Mouse (Mus musculus) left cerebral cortex, adult 8-10 months (tissue): Measurements from ENCODE around the gene Spata7. TPM values are rescaled to one million over a fixed set of nuclear protein-coding genes. Genes with fewer than 3 reads are reported as not detected.
"Not testable (repeated sequence)": the region's sequence is repeated elsewhere in the genome, so short reads cannot be mapped to it uniquely, and the experiment has no call there.

ENCODE experiments used
- DNase-seq, 2 experiments: peaks; one replicate each; pipeline ENCODE4 v3.0.0; 2022; ENCODE audit warnings: low spot score in 2 of 2
- total RNA-seq, 4 experiments: library from RNA; stranded (reverse); gene quantifications; 2 replicates each; pipeline ENCODE4 v1.2.4; 2022

The Spata7 gene
- 10 to 100 TPM; 34.7 to 37.3 (median 35.5) TPM for total RNA-seq

- DNase-seq, result peak; percentile 79 to 89
Measured at GRCm38 (mm10) chr12:98627392-98628259, at the start of gene Spata7. Gene Spata7 (plus strand): TSS chr12:98628157.

DNA sequence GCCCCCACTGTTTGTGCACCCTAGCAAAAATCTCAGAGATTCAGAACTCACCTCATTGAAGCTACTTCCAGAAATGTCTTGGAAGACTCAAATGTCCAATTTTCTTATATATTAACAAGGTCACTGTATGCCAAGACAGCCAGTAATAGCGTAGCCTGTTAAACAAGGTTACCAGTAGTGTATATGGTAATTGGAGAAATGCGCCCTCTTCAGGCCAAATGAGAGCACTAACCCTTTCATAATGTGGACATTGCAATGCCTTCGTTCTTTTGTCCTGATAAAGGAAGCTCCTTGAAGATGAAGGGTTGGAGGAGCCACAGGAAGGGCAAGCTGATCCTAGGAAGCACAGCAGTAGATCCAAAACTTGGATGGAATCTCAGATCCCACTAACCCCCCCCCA is 42.7 kb upstream of the Spata7 start:
- no peak for DNase-seq

- DNase-seq, result no peak
Measured at GRCm38 (mm10) chr12:98588573-98588972, 39.4 kb upstream of the Spata7 start.

DNA sequence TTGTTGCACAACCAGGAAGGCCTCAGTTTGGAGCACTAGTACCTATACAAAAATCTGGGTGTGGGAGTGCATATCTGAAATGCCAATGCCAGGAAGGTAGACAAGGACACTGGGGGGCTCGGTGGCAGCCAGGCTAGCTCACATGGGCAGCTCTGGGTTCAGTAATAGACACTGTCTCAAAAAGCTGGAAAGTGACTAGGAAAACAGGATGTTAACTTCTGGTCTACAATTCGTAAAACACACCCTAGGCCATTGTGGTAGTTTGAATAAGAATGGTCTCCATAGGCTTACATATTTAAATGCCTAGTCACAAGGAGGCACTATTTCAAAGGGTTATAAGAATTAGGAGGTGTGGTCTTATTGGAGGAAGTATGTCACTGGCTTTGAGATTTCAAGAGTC is 36.9 kb upstream of the Spata7 start:
- no peak for DNase-seq

DNA sequence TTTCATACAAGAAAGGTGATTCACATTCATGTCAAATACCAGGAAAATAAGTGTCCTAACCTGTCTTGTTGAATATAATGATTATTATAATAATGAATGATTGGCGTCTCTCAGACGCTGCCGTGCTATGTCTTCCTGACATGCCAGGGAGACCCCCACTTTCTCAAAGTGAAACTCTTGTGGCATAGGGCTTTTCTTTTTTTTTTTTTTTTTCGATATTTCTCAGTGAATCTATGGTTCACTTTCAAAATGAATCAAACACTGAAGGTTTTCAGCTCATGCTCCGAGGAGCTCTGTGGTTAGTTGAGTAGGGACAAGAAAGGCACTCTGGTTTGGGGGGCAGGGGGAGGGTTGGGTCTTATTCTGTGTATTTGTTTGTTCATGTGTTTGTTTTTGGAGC is 27.1 kb upstream of the Spata7 start:
- DNase-seq, result no peak

- no peak for DNase-seq
Measured at GRCm38 (mm10) chr12:98602114-98602513, 25.8 kb upstream of the Spata7 start.

DNA sequence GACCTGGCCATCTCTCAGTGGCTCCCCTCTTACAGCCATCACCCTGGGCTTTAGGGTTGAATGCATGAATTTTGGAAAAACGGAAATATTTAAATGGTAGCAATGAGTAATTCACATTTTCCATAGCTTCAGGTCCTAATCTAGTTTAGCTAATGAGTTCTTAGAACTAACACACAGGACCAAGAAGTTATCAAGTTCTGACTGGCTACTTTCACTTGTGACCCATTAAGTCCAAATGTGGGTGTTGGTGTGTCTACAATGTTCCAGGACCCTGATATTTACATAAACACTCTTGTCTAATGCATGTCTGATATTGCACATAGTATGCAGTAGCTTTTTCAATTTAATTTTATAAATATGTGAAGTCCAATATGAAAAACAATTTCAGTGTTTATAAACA is 22.7 kb upstream of the Spata7 start:
- no peak for DNase-seq

GRCm38 (mm10) chr12:98606595-98607290 is 21.2 kb upstream of the Spata7 start:
- DNase-seq, result no peak

DNA sequence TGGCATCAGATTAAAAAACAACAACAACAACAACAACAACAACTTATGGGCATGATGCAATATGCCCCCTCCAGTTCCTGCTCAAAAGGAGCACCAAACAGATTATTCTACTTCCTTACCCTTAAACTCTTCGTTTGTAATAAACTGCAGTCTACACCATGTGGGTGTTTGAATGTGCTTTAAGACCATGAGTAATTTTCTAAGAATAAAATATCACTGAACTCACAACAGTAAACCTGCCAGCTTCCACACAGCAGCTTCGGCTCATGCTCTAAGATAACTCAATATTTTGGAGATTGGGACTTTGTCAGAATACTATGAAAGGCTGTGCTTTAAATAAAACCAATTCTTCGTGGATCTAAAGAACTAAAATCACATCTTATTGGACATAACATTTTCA is 17.6 kb upstream of the Spata7 start:
- no peak for DNase-seq

- DNase-seq, result no peak
Measured at GRCm38 (mm10) chr12:98614910-98615508, 12.9 kb upstream of the Spata7 start.

DNA sequence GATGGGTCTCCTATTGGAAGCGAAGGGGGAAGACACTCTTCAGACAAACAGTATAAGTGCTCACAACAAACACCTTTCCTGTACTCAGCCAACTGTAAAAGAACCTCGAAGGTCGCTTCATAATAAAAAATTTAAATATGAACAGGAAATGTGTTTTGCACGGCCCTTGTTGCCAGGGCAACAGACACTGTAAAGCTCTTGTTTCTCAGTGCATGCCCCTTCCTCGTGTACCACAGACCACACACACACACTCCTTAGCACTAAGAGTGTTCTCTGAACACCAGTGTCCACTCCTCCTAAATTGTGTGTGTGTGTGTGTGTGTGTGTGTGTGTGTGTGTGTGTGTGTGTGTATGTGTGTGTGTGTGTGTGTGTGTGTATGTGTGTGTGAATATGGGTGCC is 12.2 kb upstream of the Spata7 start:
- no peak for DNase-seq

DNA sequence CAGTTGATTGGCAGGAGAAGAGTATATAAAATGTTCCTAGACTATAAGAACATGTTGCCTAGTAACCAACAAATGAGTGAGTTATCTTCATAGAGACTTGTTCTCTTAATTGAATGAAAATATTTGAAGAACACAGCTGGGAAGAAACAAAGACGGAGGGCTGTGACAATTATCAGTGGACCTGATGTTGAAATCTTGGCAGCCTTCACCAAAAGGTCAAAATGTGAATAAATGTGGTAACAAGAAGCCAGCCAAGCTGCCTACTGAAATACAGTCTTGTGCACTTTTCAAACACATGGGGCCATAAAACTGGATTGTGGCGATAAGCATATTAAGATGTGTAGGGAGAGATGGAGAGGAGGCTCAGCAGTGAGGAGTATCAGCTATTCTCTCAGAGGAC is 8.5 kb upstream of the Spata7 start:
- DNase-seq, result no peak

- not testable (repeated sequence) for DNase-seq
Measured at GRCm38 (mm10) chr12:98620922-98621321, 7.0 kb upstream of the Spata7 start.

DNA sequence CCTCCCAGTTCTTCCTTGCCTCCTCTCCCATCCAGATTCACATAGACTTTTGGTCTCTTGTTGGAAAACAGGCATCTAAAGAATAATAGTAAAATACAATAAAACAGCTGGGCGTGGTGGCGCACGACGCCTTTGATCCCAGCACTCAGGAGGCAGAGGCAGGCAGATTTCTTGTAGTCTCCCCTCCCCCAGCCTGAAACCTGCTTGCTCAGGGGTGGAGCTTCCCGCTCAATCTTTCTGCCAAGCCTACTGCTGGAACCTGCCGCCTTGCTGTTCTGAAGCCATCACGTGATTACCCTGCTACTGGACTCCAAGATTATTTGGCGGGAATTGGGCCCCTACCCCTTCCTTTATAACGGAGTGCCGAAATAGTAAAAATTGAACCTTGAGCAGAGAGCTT is 4.7 kb upstream of the Spata7 start:
- DNase-seq, result not testable (repeated sequence)

GRCm38 (mm10) chr12:98628260-98628970 is 458 bp downstream of the Spata7 start:
- DNase-seq, result no peak

DNA sequence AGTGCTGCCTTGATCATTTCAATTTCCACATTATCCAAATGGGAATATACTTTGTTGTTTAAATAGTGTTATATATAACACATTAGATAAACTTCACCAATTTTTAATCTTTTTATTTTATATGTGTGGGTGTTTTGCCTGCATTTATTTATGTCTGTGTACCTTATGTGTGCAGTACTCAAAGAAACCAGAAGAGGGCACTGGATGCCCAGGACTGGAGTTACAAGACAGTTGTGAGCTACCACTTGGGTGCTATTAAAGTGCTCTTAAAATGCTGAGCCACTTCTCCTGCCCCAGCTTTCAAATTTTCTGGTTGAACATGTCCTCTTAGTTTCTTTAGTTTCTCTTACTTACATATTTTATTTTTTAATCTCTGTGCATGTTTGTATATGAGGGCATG is 16.9 kb downstream of the Spata7 start:
- DNase-seq, result no peak

DNA sequence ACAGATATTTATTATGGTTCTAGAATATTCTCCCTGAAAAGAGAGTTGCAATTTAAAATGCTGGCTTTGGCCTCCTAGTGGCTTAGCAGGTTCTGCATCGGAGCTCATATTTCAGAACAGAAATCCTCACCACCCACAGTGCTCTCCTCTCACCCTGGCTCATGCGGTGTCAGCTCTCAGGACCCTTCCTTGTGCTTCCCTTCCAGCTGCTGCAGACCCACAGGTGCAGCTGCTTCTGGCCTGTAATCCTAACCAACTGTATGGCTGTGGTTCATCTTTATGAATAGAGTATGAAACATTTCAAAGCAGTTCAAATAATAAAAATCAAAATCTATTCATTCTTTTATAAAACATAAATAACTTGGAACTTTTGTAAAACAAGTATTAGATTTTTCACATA is 28.9 kb downstream of the Spata7 start:
- DNase-seq, result no peak

DNA sequence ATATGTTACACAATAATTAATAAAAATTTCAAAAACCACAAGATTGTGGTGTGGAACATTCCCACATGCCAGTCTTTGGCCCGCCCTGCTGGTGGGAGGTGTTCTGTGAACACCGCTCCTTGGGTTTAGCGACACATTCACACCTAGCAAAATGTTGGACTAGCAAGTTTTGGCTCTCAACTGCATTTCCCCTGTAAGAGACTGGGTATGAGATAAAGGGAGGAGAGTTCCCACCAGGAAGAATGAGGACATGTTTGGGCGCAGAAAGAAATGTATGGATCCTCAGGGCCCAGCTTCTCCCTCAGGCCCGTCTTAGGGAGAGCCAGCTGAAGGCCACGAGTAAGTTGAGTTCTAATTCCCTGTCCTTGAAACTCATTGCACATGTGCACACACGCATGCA is 34.7 kb downstream of the Spata7 start:
- DNase-seq, result no peak

DNA sequence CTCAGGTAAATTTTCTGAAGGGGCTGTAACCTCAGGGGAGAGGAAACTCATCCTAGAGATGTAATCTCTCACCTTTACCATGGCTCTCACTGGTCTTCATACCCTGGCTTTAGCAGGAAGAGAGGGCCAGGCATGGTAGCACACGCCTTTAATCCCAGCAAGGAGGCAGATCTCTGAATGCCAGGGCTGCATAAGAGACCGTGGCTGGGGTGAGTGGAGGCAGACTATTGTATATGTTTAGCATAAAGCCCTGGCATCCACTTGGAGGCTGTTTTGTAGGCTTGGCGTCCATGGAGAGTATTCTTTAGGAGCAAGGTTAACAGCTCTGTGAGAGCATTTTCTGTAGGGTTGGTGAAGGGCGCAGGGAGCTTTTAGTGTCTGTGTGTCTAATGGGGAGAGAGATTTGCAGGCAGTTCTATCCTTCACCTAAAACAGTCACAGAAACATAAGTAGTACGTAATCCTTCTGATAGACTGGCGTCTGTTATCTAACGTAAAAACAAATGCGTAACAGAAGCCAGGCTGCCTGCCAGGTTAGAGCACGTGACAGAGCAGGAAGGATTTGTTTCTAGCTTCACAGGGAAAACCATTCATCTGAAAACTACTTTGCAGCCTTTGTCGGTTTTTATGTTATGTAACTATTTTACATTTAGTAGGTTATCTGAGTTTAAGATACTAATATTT is 40.3 kb downstream of the Spata7 start:
- DNase-seq, result peak; percentile 34 to 55

DNA sequence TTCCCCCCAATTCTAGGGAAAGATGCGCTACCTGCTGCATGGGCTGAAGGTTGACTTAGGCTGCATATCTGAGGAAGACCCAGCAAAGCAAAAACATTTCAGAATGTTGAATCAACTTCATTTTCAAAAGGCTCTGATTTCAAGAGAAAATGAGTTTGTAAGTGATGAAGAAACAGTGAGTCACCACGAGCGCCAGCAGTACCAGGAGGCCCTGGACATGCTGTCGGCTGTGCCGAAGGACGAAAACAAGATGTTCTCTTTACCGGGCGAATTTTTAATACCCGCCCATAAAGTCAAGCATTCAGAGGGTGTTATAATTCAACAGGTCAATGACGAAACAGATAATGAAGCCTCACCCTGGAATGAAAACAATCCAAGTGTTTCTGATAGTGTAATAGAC is 41.1 kb downstream of the Spata7 start:
- DNase-seq, result no peak

GRCm38 (mm10) chr12:98669864-98670263 is 41.9 kb downstream of the Spata7 start:
- DNase-seq, result no peak
